Mouse (Mus musculus) large intestine, adult 2 months (tissue): ENCODE results near the gene Pgap3. TPM values are rescaled to one million over a fixed set of nuclear protein-coding genes. Genes with fewer than 3 reads are reported as not detected.

Source experiments
- DNase-seq: peaks from one replicate; pipeline ENCODE4 v3.0.0-alpha.2; 2012; ENCODE audit warnings: low read depth, low spot score
- WGBS: fragments of 180-500 bp; shearing (Covaris S2); methylation state at CpG from one replicate; pipeline ENCODE4 v1.1.7; 2018; 5-methylcytosine and 5-hydroxymethylcytosine counted together
- polyA plus RNA-seq: library from polyadenylated mRNA; depleted of rRNA; stranded (reverse); fragments of >200 nt; gene quantifications from 2 replicates; pipeline ENCODE4 v1.2.3, GENCODE M21; 2012

Pgap3 gene
- polyA plus RNA-seq, 1 experiment = 34.0 TPM

DNA sequence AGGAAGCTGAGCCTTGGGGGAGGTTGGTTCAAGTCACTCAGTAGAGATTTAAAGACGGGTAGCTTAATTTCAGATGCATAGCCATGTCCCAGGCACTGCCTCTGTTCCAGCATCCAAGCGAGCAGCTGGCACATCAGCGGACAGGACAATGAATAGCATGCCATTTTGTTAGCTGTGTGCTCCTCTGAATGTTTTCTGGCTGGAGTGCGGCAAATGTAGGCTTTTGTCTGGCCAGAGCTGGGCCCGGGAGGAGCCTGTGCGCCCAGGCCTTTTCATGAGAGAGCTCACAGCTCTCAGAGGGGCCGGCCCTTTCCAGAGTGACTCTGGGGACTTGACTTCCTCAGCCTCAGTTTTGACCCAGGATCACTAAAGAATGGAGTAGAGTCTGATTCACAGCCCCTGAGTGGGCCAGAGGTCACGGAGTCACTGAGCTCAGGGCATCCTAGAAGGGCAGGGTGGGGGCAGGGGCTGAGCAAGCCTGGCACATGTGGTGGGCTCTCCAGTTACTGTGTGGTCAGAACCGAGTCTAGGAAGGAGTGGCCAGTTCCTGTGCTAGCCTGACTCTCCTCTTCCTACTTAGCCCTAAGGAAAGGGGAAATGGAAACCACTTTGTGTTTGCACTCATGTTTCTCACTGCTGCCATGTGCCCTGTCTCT, 39.3 kb downstream of the Pgap3 start:
- WGBS = 67% methylated on average over 9 of the region's 9 CpGs
- DNase-seq = no peak

GRCm38 (mm10) chr11:98358161-98359083, 41.9 kb downstream of the Pgap3 start, which contains the start of gene Stard3:
Stard3 (plus strand) TSS chr11:98358368.
- DNase-seq = no peak
- WGBS = under 1% methylated on average over 60 of the region's 60 CpGs

- WGBS = 7% methylated on average over 13 of the region's 13 CpGs
Measured at GRCm38 (mm10) chr11:98357396-98358160, 42.7 kb downstream of the Pgap3 start.

GRCm38 (mm10) chr11:98356625-98357394, 43.5 kb downstream of the Pgap3 start:
- 20% methylated on average over 7 of the region's 7 CpGs for WGBS
- DNase-seq = no peak

More at GRCm38 (mm10) chr11:98357396-98358160, 42.7 kb downstream of the Pgap3 start:
- no peak for DNase-seq

GRCm38 (mm10) chr11:98355732-98356299, 44.5 kb downstream of the Pgap3 start:
- DNase-seq = no peak

DNA sequence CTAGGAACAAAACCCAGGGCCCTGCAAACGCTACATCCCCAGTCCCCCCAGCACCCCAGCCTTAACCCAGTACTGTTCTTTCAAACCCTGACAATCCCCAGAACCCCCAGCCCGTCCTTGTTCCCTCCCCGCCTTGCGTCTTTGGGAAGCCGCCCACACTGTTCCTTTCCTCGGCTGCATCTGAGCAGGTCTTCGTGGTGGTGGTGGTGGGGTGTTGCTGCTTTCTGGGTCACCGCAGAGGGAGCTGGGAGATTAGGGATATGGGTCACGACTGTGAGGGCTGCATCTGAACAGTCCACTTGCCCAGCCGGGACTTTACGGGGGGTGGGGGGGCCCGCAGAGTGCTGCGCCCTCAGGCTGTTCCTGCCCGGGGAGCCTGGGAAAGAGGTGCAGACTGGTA, 45.8 kb downstream of the Pgap3 start:
- WGBS = 26% methylated on average over 14 of the region's 14 CpGs
- DNase-seq = no peak

More at GRCm38 (mm10) chr11:98355732-98356299, 44.5 kb downstream of the Pgap3 start:
- 17% methylated on average over 6 of the region's 6 CpGs for WGBS

DNA sequence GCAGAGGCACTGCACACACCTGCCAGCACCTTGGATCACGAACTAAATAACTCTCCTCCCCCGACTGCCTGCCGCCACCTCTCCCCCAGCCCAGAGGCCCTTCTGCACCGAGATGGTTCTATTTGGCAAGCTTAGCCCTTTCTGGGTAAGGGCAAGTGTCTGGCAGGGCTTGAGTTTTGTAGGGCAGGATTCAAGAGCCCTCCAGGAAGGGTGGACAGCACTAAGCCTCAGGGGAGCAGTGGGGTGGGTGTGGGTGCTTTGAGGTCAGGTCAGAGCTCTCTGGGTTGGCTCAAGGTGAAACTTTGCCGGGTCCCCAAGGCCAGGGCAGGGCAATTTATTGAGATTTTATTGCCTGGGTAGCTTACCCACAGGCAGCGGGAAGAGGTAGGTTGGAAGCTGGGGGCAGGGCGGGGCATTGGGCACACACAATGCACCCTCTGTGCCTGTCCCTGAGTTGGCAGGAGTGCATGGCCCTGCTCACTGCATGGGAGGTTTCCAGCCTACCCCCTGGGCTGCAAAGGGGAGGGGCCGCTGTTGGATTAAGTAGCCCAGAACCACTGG, 46.6 kb downstream of the Pgap3 start:
- 11% methylated on average over 8 of the region's 8 CpGs for WGBS
- DNase-seq = no peak

- no peak for DNase-seq
- WGBS = 24% methylated on average over 18 of the region's 18 CpGs
Measured at GRCm38 (mm10) chr11:98352272-98352990, 47.9 kb downstream of the Pgap3 start.

DNA sequence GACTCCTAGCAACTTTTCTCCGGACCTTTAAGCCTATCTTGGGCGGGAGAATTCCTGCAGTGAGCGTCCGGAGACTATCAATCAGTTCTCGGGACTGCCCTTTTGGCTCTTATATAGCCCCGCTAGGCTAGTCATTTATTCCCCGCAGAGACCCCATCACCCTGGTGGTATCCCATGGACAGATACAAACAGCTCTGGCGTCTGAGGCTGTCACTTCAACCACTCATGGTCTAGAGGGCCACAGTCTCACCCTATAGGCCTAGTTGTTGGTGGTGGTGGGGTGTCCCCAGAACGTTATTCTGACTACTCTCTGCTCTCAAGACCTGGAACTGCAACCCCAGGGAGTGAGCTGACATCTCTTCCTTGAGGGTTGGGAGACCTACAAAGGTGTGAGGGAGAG, 51.0 kb downstream of the Pgap3 start:
- no peak for DNase-seq
- WGBS = 11% methylated on average over 9 of the region's 9 CpGs

DNA sequence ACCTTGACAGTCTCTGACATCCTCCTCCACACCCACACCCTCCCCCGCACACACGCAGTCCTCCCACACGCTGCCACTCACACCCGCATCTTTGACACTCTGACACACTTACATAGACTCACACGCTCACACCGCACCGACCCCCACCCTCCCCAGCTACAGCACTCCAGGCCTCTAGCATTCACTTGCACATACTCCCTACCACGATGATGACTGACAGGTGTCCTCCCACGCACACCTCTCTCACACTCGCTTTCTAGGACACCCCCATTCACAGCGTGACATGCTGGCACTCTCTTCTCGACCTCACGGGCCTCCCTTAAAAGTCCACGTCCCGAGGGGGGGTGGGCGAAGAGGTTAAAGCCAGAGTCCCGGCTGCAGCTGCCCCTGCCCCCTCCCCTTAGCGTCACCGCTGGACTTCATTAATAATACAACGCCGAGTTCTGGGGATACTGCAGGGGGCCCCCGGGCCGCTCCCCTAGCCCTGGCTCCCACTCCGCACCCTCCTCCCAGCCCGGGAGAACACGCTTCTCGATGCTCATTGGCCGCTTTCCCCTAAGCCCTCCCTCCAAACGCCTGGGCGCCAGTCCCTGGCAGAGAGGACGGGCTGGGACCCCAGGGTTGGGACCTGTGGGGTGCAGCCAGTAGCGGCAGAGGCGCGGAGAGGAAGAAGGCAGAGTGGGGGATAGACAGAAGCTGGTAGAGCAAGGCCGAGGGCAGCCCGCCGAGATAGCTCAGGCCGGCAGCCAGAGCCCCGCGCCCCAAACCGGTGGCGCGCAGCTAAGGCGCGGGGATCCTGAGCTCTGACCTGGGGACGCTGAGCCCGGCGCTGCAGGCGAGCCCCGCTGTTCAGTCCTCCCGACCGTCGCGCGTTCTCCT, 52.0 kb downstream of the Pgap3 start, which contains the start of gene Ppp1r1b:
Ppp1r1b (plus strand) TSS at position 322 of the 879 bp plus-strand sequence.
- whole genome bisulfite sequencing = 1% methylated on average over 55 of the region's 55 CpGs
- DNase-seq = no peak

DNA sequence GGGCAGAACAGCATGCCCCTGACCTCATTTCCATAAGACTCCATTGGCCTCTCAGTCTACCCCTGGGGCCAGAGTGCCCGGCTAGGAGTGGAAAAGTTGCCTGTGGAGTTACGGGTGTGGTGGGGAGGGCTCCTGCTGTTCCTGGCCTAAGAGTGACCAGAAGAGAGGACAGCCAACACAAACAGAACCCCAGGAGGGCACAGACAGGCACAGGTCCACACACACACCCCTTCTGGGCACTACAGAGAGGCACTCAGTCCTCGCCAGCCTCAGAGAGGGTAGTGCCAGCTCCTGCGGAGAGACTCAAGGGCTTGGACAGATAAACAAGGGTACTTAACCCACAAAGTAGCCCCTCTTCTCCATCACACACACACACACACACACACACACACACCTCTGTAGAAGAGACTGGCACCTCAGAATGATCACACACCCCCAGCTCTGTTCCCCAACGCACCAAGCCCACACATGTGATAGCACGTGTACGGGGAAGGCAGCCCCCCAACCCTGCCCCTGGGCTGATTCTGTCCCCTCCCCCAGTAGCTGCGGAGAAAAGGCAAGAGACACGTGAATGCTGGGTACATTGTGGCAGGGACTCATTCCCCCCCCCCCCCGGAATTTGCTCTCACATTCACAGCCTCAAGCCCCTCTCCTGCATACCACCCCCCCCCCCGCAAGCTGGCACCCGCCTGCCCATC, 52.8 kb downstream of the Pgap3 start:
- WGBS = 10% methylated on average over 12 of the region's 12 CpGs
- DNase-seq = no peak

DNA sequence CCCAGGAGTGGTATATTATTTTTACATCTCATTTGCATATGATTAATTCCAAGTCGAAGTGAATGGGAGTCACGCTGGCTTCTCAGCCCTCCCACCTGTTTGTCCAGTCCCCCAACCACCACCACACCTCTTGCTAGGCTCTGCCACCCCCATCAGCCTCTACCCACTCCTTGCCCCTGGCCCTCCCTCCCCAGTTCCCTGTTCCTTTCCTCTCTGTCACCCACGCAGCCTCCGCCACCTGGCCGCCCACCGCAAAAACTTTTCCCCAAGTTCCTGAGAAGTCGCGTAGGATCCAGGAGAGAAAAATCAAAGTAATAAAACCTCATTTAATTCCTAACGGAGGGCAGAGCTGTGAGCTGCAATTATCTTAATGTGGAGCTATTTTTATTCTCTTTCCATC, 54.1 kb downstream of the Pgap3 start:
- 11% methylated on average over 9 of the region's 9 CpGs for WGBS
- no peak for DNase-seq

GRCm38 (mm10) chr11:98345253-98345652, 55.0 kb downstream of the Pgap3 start:
- DNase-seq = no peak
- under 1% methylated on average over 14 of the region's 14 CpGs for WGBS

DNA sequence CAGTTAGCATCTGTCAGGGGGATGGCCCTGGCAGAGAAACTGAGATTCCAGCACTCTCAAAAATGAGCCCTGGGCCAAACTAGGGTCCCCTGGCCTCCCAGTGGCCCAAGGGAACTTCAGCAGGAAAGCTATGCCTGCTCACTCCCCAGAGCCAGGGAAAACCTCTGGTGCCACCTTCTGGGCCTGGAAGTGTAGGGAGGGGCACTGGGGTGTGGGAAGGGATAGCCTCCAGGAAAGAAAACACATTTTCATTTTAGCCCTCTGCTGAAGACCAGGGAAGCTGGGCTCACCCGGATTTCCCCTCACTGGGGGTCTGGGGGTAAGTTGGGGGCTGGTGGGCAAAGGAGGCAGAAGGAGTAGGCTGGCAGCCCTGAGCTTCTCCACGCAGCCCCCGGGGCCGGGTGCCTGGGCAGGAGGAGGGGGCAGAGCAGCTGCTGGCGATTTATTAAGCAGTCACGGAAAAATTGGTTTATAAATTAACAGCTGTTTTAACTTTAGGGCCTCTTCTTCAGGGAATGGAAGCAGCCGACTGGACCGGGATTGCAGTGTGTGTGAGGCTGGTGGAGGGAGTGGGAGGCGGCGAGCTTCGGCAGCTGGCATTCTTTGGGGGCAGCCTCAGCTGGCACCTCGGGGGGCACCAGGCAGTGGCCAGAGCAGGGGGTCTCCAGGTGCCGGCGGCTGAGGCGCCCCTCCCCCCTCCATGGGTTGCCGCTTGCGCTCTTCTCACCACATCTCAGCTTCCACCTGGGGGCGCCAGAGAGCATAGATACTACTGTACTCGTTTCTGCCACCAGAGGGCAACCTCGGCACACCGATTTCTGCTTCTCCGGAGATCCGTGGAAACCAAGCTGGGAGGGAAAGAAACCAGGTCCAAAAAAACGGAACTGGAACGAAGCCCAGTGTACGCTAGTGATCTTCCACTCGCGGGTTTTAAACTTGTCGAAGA, 58.0 kb downstream of the Pgap3 start:
- WGBS = 2% methylated on average over 28 of the region's 29 CpGs
- no peak for DNase-seq

GRCm38 (mm10) chr11:98341174-98341573, 59.1 kb downstream of the Pgap3 start:
- 78% methylated on average over 4 of the region's 4 CpGs for WGBS
- no peak for DNase-seq
